Mouse (Mus musculus) spleen, adult 18-20 months (tissue): ENCODE data around the gene Spata18.

Experiments used
- DNase-seq, 2 experiments: peaks; one replicate each; pipeline ENCODE4 v3.0.0; 2022; ENCODE audit warnings: mixed read lengths in 2 of 2

Spata18 gene

GRCm38 (mm10) chr5:73667877-73668276, 16.7 kb downstream of the Spata18 start:
- no peak for DNase-seq

- no peak for DNase-seq
These were observed 18.2 kb downstream of the Spata18 start for GRCm38 (mm10) chr5:73669386-73669785.

GRCm38 (mm10) chr5:73675604-73676003, 24.4 kb downstream of the Spata18 start:
- no peak for DNase-seq

- no peak for DNase-seq
These were observed 25.4 kb downstream of the Spata18 start for GRCm38 (mm10) chr5:73676626-73677025.

GRCm38 (mm10) chr5:73683221-73683620, 32.0 kb downstream of the Spata18 start:
- no peak for DNase-seq

- DNase-seq: no peak
These were observed 32.7 kb downstream of the Spata18 start for GRCm38 (mm10) chr5:73683706-73684409.

GRCm38 (mm10) chr5:73686149-73686548, 35.0 kb downstream of the Spata18 start:
- DNase-seq: no peak

GRCm38 (mm10) chr5:73688576-73688975, 37.4 kb downstream of the Spata18 start:
- no peak for DNase-seq

- DNase-seq: no peak
These were observed 39.0 kb downstream of the Spata18 start for GRCm38 (mm10) chr5:73690146-73690545.

GRCm38 (mm10) chr5:73691723-73692520, 40.7 kb downstream of the Spata18 start:
- DNase-seq: no peak

GRCm38 (mm10) chr5:73693778-73694177, 42.6 kb downstream of the Spata18 start:
- DNase-seq: no peak

- no peak for DNase-seq
These were observed 43.3 kb downstream of the Spata18 start for GRCm38 (mm10) chr5:73694254-73695015.

- no peak for DNase-seq
These were observed 46.5 kb downstream of the Spata18 start for GRCm38 (mm10) chr5:73697700-73698099.

- DNase-seq: no peak
These were observed 50.1 kb downstream of the Spata18 start for GRCm38 (mm10) chr5:73701063-73701890.

- no peak for DNase-seq
These were observed 50.9 kb downstream of the Spata18 start for GRCm38 (mm10) chr5:73701946-73702710.

GRCm38 (mm10) chr5:73703096-73703495, 51.9 kb downstream of the Spata18 start:
- no peak for DNase-seq

GRCm38 (mm10) chr5:73704263-73704662, 53.1 kb downstream of the Spata18 start:
- no peak for DNase-seq

- DNase-seq: no peak
These were observed 53.6 kb downstream of the Spata18 start for GRCm38 (mm10) chr5:73704757-73705156.

GRCm38 (mm10) chr5:73705290-73705689, 54.1 kb downstream of the Spata18 start:
- DNase-seq: no peak

- no peak for DNase-seq
These were observed 61.7 kb downstream of the Spata18 start for GRCm38 (mm10) chr5:73712852-73713251.

- no peak for DNase-seq
These were observed 65.8 kb downstream of the Spata18 start for GRCm38 (mm10) chr5:73716941-73717340.
